In the genomic region with DNA sequence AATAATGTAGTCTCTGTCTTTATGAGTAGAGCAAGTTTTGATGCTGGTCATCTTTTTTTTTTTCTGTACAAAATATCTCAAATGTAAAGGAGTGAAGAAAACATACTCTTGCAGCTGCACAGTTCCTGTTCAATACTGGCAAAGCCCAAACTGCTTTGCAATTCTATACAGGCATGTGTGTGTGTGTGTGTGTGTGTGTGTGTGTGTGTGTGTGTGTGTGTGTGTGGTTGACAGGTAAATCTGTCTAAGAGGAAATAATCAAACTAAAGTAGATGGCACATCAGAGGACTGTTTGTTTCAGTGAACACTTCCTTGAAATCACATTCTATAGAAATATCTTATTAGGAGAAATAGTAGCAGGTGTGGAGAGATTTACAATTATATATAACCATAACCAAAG, we compare ENCODE assay signal across 19 mouse cellular contexts.
"Had no signal": no experiment of that assay in that cellular context is flagged by ENCODE, and none has a peak within 500 bp of the region (broad histone marks: within the 10 kb centered on the region; RNA-seq: fewer than 3 reads in every experiment).

No protein-coding gene starts in this region.

- H3K27ac ChIP-seq: lung, embryonic 15.5 days; macrophage; midbrain, embryonic 15.5 days; neural tube, embryonic 13.5 days; neural tube, embryonic 15.5 days had no signal

- H3K4me3 ChIP-seq: lung, embryonic 15.5 days; megakaryocyte, embryonic 14.5 days; midbrain, embryonic 13.5 days; midbrain, embryonic 15.5 days; neural tube, embryonic 13.5 days; neural tube, embryonic 15.5 days had no signal

- H3K36me3 ChIP-seq: lung, embryonic 15.5 days; midbrain, embryonic 13.5 days; midbrain, embryonic 15.5 days; neural tube, embryonic 13.5 days; neural tube, embryonic 15.5 days had no signal

- H3K27me3 ChIP-seq: lung, embryonic 15.5 days; midbrain, embryonic 15.5 days; neural tube, embryonic 13.5 days; neural tube, embryonic 15.5 days had no signal

- H3K4me1 ChIP-seq: lung, embryonic 15.5 days had no signal

- H3K9me3 ChIP-seq: lung, embryonic 15.5 days; megakaryocyte, embryonic 14.5 days; midbrain, embryonic 13.5 days; midbrain, embryonic 15.5 days; neural tube, embryonic 13.5 days; neural tube, embryonic 15.5 days had no signal

- DNase-seq: liver, postnatal 0 days; lung, adult 2 months; lung, postnatal 14 days; lung, postnatal 36 days; retina, postnatal 1 day; right cerebral cortex, adult 18-20 months; right cerebral cortex, postnatal 25 days; right cerebral cortex, postnatal 4 days; spleen, adult 18-20 months; thymus, adult 18-20 months; thymus, postnatal 25 days; thymus, postnatal 4 days had no signal

- H3K9ac ChIP-seq: liver, postnatal 0 days; lung, embryonic 15.5 days; midbrain, embryonic 13.5 days; midbrain, embryonic 15.5 days; neural tube, embryonic 13.5 days; neural tube, embryonic 15.5 days had no signal
